Mouse (Mus musculus) T-helper 2 cell (primary cell): ENCODE data around the gene Slc2a3.

ENCODE experiments used
- in situ Hi-C: fragments of 300-600 bp; cut with MboI, MseI; formaldehyde crosslinking; loops from one replicate; pipeline ENCODE4 v1.15.1; 2025; ENCODE audit warnings: high pct_unique_total_duplicates

The Slc2a3 gene

DNA sequence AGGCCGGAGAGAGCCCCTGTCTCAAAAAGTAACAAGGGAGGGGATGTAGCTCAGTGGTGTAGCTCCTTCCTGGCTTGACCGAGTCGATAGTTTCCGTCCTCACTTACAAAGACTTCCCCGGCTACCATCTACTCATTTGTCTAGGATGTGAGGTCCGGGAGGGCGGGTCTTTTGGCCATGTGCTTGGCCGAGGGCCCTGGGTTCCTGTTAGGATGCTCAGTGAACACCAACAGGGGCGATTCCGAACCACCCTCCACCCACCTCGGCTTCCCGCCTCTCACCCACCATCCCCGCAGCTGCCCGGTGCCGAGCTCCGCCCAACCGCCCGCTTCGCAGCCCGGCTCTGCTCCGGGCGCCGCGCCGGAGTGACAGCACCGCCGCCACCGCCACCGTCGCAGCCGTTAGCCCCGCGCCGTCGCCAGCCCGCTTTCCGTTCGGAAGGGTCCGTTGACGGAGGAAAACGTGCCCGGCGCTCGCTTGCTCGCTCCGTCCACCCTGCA lies at the start of gene Slc2a3:
Gene Slc2a3, minus strand, starts transcription at position 340 of the 500 bp plus-strand sequence.
- in situ Hi-C loops = loop anchor here (25.0 kb wide), 1 partner anchor 1564 kb away; the partner anchor contains the start of gene Usp18

DNA sequence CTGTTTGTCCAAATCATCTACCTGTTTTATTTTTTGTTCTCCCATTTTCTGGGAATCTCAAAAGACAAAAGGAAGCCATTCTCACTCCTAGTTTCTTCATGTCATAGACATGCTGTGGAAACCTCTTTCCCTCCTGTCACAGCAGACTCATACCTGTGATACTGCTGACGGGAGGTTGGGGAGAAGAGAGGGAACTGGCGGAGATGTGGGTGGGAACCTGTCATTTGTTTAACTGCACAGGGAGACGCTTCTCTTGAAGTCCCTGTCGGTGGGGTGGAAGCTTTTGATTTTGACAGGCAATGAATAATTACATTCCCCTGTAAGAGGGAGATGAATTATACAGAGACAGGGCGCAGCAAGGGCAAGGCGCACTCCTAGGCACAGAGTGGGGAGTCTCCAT lies 42.3 kb upstream of the Slc2a3 start:
- in situ Hi-C loops = no loop called here

DNA sequence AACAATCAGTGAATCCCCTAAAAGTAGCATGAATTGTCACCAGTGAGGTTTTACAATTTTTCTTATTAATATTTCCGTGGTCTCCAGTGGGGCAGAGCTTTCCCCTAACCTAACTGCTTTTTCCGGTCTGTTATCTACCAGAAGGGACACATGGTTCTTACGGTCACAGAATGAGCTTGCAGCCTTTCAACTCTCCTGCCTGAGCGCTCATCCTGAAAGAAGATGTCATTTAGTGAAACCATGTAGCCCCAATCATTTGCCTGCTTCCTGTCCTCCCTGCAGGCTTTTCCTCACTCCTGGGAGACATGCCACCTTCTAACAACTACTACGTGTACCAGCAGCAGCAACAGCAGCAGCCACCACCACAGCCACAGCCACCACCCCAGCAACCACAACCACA lies 36.1 kb upstream of the Slc2a3 start:
- in situ Hi-C loops = no loop called here

DNA sequence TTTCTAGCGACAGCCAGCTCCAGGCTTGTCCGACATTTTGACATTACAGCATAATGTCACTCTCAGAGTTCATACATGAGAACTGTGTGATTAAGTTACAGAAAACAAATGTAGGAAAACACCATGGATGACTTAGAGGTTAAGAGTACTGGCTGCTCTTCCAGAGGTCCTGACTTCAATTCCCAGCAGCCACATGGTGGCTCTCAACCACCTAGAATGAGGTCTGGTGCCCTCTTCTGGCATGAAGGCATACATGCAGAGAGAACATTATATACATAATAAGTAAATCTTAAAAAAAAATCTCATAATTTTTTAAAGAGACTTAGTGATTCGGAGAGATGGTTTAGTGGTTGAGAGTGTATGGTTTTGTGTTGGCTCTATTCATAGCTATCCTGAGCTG lies 35.5 kb upstream of the Slc2a3 start:
- in situ Hi-C loops = no loop called here

DNA sequence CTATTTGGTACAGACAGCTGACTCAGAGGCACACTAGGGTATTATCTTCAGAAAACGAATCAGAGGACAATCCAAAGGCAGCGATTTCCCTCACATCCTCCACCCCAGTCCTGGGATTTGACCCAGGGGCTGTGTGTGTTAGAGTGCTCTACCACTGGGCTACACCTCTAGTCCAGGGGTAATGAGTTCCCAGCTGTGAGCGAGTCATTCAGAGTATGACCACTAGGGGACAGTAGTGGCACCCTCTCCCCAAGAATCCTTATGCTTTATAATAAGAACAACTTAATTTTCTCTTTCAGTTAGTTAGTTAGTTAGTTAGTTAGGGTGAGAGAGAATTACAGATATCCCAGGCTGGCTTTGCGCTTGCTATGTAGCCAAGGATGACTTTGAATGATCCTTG lies 32.9 kb upstream of the Slc2a3 start:
- in situ Hi-C loops = no loop called here

DNA sequence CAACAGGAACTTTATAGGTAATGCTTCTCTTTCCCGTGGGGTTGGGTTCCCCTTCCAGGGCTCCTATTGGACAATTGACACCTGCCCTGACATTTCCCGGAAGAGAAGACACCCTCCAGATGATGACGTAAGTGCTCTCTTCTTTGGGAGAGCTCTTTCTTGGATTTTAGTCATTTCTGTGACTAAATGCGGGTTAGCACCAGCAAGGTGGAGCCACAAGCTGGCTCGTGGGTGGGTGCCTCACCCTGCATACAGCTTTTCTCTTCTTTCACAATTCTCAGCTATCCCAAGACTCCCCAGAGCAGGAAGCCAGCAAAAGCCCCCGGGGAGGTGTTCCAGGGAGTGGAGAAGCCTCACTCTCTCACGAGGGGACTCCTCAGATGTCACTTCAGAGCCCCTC lies 31.4 kb upstream of the Slc2a3 start:
- in situ Hi-C loops = no loop called here

DNA sequence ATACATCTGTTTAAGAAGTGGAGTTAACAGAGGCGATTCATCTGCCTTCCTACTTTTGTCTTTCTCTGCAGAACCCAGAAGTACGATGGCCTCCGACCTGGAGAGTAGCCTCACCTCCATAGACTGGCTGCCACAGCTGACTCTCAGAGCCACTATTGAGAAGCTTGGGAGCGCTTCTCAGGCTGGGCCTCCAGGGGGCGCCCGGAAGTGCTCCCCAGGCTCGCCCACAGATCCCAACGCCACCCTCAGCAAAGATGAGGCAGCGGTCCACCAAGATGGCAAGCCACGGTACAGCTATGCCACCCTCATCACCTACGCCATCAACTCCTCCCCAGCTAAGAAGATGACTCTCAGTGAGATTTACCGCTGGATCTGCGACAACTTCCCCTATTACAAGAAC lies 26.6 kb upstream of the Slc2a3 start:
- in situ Hi-C loops = no loop called here

DNA sequence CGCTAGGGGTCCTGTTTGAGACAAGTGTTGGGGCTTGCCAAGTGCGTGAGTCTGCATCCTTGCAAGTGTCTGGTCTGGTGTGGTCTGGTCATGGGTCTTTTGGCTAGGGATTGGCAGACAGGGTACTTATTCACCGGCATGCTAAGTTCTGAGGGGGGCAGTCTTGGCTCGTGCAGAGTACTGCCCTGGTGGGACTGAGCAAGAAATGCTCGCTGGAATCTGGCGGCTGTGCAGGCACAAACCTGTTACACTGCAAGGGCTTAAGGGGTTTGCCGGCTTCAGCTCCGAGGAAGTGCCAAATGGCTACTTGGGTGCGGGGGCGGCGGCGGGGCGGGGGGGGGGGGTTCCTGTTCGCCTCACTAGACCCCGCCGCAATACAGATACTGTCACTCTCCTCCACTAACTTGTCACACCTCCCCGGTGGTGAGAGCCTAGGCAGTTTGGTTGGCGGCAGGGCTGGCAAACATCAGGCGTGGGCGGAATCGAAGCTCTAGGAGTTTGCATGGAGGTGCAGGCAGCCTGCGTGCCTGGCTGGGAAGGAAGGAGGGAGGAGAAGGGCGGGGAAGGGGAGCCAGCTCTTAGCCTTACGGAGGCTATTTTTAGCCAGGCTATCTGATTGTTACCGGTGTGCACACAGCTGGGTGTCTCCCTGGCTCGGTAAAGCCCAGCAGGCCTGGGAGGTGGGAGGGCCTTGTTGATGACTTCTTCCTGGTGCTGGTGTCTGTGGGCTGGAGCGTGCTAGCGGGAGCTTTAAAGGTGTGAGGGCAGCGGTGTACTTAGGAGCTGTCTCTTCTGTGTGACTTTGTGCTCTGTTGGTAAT lies 24.7 kb upstream of the Slc2a3 start:
- in situ Hi-C loops = no loop called here

DNA sequence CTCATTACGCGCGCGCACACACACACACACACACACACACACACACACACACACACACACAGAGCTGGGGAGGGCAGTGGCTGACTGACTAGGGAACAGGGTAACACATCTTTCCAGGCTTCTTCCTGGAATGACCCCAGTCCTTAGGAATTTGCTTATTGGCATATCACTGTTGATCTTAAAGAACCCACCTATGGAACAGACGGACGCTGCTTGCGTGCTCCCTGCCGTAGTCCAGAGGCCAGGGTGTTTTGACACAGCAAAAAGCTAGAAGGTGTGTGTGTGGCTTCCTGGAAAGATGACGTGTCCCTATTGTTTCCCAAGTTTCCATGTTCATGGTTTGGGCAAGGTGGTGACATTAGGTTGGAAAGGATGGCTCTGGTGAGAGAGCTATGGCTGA lies 23.7 kb upstream of the Slc2a3 start:
- in situ Hi-C loops = no loop called here

DNA sequence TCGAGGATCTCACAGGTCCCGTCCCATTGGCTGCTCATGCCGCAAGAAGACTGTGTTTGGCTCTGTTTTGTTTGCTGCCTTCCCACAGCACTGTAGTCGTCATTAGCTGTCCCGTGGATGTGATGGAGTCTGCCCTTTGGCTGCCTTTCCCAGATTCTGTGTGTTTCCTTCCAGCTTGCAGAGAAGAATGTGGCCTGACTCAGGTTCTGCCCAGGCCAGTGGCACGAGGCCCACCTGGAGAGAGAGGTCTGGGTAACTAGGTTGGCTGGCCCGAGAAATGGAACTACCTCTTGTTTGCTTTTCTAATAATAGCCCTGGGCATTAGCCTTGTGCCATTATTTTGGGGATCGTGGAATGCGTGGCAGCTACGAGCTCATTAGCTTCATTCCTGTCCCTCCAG lies 22.6 kb upstream of the Slc2a3 start:
- in situ Hi-C loops = loop anchor here (25.0 kb wide), 1 partner anchor 1587 kb away; the partner anchor contains the start of gene Usp18

DNA sequence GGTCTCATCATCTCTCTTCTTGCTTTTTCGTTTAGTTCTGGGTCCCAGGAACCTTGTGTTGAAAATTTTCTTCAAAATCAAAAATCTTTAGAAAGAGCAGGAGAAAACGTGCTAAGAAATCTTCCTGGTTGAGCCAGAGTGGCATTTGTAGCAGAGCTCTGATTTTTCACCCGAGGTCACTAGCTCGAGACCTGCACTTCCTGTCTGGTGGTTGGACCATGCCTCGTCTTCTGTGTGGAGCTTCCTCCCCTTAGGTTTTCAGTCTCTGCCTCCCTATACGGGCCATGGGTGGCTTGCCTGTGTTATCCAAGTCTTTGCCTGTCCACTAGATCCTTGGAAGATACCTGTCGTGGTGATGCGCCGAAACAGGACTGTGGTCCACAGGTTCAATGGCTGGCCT lies 20.4 kb upstream of the Slc2a3 start:
- in situ Hi-C loops = loop anchor here (25.0 kb wide), 1 partner anchor 1585 kb away; the partner anchor contains the start of gene Usp18

DNA sequence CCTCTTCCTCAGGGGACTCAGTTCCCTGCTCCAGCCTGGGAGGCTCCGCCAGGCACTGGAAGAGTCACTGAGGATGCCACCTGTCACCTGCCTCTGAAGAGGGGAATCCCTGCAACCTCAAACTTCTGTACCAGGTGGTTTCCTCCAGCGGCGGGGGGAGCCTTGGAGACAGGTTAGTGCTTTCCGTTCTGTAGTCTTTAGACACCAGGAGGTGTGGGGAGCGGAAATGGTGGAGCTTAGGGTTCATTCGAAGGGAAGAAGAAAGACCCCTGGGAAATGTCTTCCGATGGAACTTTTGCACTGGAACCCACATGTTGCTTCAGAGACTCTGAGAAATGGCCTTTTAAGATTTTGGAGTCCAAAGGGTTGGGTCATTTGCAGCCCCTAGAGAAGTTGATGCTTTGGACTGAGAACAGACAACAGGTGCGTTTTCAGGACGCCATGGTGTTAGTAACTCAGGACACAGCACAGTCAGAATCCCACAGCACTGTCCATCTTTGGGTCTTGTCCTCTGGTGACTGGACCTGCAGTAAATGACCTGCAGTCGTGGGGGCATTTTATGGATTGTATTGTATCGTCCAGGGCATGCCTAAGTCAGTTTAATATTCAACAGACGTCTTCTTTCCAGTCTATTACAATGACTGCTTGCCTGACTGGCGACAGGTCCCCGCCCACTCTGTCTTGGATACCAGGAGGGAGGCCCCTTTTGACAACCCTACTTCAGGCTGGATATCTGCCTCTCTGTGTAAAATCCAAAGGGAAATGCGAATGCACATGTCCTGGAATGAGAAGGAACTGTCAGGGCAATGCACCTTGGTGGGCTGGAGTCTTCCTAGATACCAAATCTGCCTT lies 19.6 kb upstream of the Slc2a3 start:
- in situ Hi-C loops = loop anchor here (25.0 kb wide), 1 partner anchor 1584 kb away; the partner anchor contains the start of gene Usp18

DNA sequence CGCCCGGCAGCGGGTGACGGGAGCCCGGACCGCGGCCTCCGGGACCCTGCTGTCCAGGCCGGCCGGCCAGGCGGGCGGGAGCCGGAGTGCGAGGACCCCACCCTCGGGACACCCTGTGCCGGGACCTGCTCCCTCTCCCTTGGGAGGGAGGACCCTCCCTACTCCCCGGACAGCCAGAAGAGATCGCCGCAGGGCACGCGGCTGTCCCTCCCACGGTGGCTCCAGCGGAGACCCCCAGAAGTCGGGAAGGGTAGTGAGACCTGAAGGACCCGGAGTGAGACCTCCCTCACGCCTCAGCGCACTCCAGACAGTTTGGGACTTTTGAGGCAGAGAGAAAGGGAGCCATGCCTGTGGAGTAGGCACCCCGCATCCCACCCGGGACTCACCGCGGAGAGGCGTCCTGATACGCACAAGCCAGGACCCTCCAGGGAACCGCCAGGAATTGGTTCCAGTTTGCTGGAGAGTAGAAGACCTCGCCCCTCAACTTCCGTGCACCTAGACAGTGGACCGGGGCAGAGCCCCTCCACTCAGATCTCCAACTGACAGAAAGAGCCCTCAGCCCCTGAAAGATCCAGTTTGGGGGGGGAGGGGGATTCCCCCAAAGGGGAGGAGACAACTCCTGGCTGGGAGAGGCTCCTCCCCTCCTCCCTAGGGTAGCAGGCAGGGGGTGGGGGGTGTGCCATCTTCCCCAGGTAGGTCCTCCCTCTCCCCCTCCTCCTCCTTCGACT lies 18.8 kb upstream of the Slc2a3 start:
- in situ Hi-C loops = loop anchor here (25.0 kb wide), 1 partner anchor 1583 kb away; the partner anchor contains the start of gene Usp18

DNA sequence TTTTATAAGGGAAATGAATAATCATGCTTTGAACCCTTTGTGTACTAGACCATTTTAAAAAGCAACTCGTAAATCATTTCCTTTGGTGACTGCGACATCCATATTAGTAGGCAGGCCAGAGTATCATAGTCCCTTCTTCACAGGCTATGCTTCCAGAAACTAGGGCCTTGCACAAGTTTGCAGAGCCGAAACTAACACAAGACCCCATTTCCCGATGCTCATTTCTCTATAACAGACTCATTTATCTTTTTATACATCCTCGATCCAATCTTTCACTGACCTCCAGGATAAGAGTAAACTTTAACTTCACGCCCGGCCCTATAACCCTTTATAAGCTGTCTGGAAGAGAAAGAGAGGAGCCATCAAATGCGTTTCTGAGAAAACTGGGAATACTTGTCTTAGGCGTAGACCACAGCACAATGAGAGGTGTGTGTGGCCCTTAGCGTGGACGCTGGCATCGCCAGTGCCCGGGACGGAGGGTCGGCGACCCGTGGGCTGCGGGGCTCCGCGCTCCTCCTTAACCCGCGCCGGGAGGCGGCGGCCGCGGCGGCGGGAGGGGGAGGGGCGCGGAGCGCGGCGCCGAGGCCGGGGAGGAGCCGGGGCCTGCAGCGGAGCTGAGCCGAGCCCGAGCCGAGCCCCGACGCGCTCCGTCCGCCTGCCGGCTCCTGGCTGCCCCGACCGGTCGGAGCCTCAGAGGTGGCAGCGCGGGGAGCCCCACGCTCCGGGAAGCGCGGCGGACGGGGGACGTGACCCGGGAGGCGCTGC lies 18.0 kb upstream of the Slc2a3 start, which contains the start of gene Foxj2:
Gene Foxj2, plus strand, starts transcription at position 609 of the 765 bp plus-strand sequence.
- in situ Hi-C loops = loop anchor here (25.0 kb wide), 1 partner anchor 1582 kb away; the partner anchor contains the start of gene Usp18

DNA sequence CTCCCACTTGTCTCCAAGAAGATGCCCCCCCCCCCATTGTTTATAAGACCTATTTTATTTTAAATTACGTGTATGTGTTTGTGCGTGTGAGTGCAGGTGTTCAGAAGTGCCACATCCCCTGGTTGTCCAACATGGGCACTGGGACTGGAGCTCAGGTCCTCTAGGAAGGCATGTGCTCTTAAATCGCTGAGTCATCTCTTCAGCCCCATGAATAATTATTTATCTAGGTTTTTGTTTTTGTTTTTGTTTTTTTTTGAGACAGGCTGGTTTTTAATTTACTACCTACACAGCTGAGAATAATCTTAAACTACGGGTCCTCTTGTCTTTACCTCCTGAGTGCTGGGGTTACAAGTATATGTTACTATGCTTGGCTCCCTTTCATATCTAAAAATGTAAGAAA lies 12.2 kb upstream of the Slc2a3 start:
- in situ Hi-C loops = loop anchor here (25.0 kb wide), 1 partner anchor 1576 kb away; the partner anchor contains the start of gene Usp18

DNA sequence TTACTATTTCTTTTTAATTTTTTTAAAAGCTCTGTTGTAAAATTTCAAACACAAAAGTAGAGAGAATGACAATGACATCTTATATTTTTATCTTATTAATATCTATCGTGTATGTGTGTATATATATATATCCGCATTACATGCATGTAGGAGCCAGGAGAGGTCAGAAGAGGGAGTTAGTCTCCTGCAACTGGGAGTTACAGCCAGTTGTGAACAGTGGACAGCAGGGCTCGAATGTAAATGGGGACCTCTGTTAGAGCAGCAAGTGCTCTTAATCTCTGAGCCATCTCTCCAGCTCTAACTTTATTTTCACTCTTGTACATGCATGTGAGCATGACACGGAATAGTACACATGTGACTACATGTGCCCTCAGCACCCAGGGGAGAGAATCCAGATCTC lies 11.3 kb upstream of the Slc2a3 start:
- in situ Hi-C loops = loop anchor here (25.0 kb wide), 1 partner anchor 1575 kb away; the partner anchor contains the start of gene Usp18

DNA sequence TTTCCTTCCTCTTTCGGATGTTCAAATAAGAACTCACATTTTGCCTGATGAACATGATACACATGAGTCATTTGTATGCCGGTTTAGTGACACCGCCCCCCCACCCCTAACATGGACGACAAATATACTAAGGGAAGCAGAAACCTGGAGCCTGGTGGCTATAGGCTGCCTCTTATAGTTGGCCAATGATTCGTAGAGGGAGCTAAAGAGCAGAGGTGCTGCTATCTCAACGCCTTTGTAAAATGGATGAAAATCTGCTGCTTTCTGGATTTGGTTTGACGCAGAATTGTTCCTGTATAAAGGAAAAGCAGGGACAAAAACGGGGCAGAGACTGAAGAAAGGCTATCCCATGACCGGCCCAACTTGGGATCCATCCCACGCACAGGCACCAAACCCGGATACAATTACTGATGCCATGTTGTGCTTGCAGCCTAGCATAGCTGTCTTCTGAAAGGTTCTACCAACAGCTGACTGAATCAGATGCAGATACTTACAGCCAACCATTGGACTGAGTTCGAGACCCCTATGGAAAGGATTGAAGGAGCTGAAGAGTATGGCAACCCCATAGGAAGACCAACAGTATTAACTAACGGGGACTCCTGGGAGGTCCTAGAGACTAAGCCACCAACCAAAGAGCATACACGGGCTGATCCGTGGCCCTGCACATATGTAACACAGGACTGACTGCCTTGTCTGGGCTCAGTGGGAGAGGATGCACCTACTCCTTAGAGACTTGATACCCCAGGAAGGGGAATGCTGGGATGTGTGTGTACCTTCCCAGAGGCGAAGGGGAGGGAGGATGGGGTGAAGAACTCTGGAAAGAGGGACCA lies 10.5 kb upstream of the Slc2a3 start:
- in situ Hi-C loops = loop anchor here (25.0 kb wide), 1 partner anchor 1575 kb away; the partner anchor contains the start of gene Usp18

DNA sequence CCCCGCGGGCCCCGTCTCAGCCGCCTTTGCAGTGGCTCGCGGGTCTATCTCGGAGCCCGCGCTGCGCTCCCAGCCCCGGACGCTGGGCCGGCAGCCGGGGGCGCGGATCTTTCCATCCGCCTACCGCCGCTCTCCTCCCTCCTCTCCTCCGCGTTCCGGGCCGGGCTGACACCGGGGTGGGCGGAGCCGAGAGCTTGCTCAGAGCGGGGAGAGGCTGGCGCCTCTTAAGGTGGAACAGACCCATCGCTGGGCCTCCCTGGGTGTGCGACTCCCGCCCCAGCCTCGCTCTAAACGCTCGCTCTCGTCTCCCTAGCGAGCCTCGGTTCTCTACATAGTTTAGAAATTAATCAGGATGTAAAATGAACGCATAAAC lies 9.8 kb upstream of the Slc2a3 start:
- in situ Hi-C loops = loop anchor here (25.0 kb wide), 1 partner anchor 1574 kb away; the partner anchor contains the start of gene Usp18

DNA sequence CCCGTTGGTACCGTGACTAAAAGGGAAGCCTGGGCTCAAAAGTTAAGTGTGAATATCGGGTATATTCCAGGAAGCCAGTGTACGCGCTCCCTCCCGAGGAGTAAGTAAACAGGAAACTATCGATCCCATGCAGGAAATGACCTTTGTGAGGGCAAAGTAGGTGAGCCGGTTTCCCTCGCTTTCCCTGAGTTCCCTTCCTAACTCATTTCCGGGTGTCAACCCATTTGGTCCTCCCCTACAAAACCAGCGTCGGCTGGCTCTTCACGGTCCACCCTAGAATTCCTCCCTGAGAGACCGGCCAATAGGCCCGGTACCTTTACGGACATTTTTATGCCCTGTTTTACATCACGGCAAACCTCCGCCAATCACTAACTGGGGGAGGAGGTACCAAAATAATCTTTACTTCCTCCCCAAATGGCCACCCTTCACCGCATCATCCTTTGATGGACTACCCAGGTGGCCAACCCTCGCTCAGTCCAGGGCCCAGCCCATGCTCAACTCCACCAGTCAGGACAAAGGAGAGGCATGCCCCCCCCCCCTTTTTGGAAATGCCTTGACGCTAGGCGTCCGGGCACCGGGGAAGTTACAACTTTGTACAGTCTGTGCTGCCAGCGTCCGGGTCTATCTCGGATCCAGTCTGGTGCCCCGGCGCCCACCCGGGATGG lies 9.3 kb upstream of the Slc2a3 start:
- in situ Hi-C loops = loop anchor here (25.0 kb wide), 1 partner anchor 1573 kb away; the partner anchor contains the start of gene Usp18
